Mouse (Mus musculus) embryonic fibroblast, embryonic 13.5 days (primary cell): Measurements from ENCODE around the gene Tekt1.

Source experiments
- CTCF ChIP-seq: IDR thresholded peaks from 2 replicates; pipeline ENCODE4 v1.5.1; 2011; ENCODE audit warnings: mild to moderate bottlenecking, control low read depth, low read length, moderate library complexity, borderline replicate concordance; ENCODE audit not compliant: insufficient read depth
- POLR2A ChIP-seq: IDR thresholded peaks from 2 replicates; pipeline ENCODE4 v1.6.1; 2011; ENCODE audit warnings: low read depth, mild to moderate bottlenecking, control low read depth, low read length, moderate library complexity

GRCm38 (mm10) chr11:72406079-72406675 lies 43.9 kb upstream of the Tekt1 start:
- TF ChIP-seq POLR2A = no peak
- TF ChIP-seq CTCF = no peak
